Mouse (Mus musculus) left cerebral cortex, postnatal 10 days (tissue): ENCODE data around the gene Arhgap10. TPM values are rescaled to one million over a fixed set of nuclear protein-coding genes. Genes with fewer than 3 reads are reported as not detected.

ENCODE experiments used
- DNase-seq, 2 experiments: peaks; one replicate each; pipeline ENCODE4 v3.0.0; 2021 to 2022; ENCODE audit warnings: low spot score in 2 of 2, mixed read lengths in 1 of 2; ENCODE audit errors: extremely low spot score in 1 of 2
- intact Hi-C: fragments of 180-260 bp; cut with DNase I; formaldehyde crosslinking; loops from one replicate; pipeline ENCODE4 v1.15.1; 2025
- total RNA-seq, 2 experiments: library from RNA; stranded (reverse); gene quantifications; 2 replicates each; pipeline ENCODE4 v1.2.3; 2021

The Arhgap10 gene
- total RNA-seq, 2 experiments from 2014 or later = 11.0 TPM

- DNase-seq = no peak
- intact Hi-C loops = no loop called here
Observed at GRCm38 (mm10) chr8:77284473-77284872, 233.3 kb downstream of the Arhgap10 start.

- DNase-seq = no peak
- intact Hi-C loops = no loop called here
Observed at GRCm38 (mm10) chr8:77282605-77283236, 235.0 kb downstream of the Arhgap10 start.

GRCm38 (mm10) chr8:77279977-77280376 is 237.8 kb downstream of the Arhgap10 start:
- intact Hi-C loops = no loop called here
- no peak for DNase-seq

GRCm38 (mm10) chr8:77278246-77278645 is 239.5 kb downstream of the Arhgap10 start:
- DNase-seq = no peak
- intact Hi-C loops = no loop called here

GRCm38 (mm10) chr8:77276827-77277226 is 240.9 kb downstream of the Arhgap10 start:
- peak in 1 of 2 experiments; percentile 59 for DNase-seq
- intact Hi-C loops = no loop called here

- no peak for DNase-seq
- intact Hi-C loops = no loop called here
Observed at GRCm38 (mm10) chr8:77275571-77275970, 242.2 kb downstream of the Arhgap10 start.

GRCm38 (mm10) chr8:77272136-77272535 is 245.6 kb downstream of the Arhgap10 start:
- DNase-seq = no peak

GRCm38 (mm10) chr8:77267941-77268405 is 249.8 kb downstream of the Arhgap10 start:
- no peak for DNase-seq
- intact Hi-C loops = no loop called here

More at GRCm38 (mm10) chr8:77272136-77272535, 245.6 kb downstream of the Arhgap10 start:
- intact Hi-C loops = no loop called here

- DNase-seq = no peak
- intact Hi-C loops = no loop called here
Observed at GRCm38 (mm10) chr8:77262216-77263009, 255.3 kb downstream of the Arhgap10 start.

GRCm38 (mm10) chr8:77261215-77261614 is 256.5 kb downstream of the Arhgap10 start:
- no peak for DNase-seq
- intact Hi-C loops = no loop called here

- DNase-seq = no peak
- intact Hi-C loops = no loop called here
Observed at GRCm38 (mm10) chr8:77257085-77257451, 260.7 kb downstream of the Arhgap10 start.

- intact Hi-C loops = no loop called here
- DNase-seq = peak in 1 of 2 experiments; percentile 72
Observed at GRCm38 (mm10) chr8:77256450-77257084, 261.2 kb downstream of the Arhgap10 start.

- DNase-seq = no peak
- intact Hi-C loops = no loop called here
Observed at GRCm38 (mm10) chr8:77254466-77254865, 263.3 kb downstream of the Arhgap10 start.

GRCm38 (mm10) chr8:77251134-77251533 is 266.6 kb downstream of the Arhgap10 start:
- DNase-seq = no peak
- intact Hi-C loops = no loop called here

- no peak for DNase-seq
- intact Hi-C loops = no loop called here
Observed at GRCm38 (mm10) chr8:77250094-77250493, 267.7 kb downstream of the Arhgap10 start.

- no peak for DNase-seq
- intact Hi-C loops = no loop called here
Observed at GRCm38 (mm10) chr8:77241381-77241780, 276.4 kb downstream of the Arhgap10 start.

GRCm38 (mm10) chr8:77239462-77239861 is 278.3 kb downstream of the Arhgap10 start:
- intact Hi-C loops = no loop called here
- DNase-seq = no peak

GRCm38 (mm10) chr8:77236701-77237100 is 281.1 kb downstream of the Arhgap10 start:
- intact Hi-C loops = no loop called here
- DNase-seq = no peak

- intact Hi-C loops = no loop called here
- no peak for DNase-seq
Observed at GRCm38 (mm10) chr8:77232411-77232810, 285.3 kb downstream of the Arhgap10 start.

GRCm38 (mm10) chr8:77231834-77232233 is 285.9 kb downstream of the Arhgap10 start:
- intact Hi-C loops = no loop called here
- DNase-seq = no peak
